Mouse (Mus musculus) hindbrain, embryonic 12.5 days (tissue): Measurements from ENCODE around the gene Plcb1. TPM values are rescaled to one million over a fixed set of nuclear protein-coding genes. Genes with fewer than 3 reads are reported as not detected.
"Not testable (repeated sequence)": the region's sequence is repeated elsewhere in the genome, so short reads cannot be mapped to it uniquely, and the experiment has no call there.

ENCODE experiments used
- ATAC-seq: fragments of 200-750 bp; cut with Nextera tagmentation; 2 replicates; pipeline ENCODE4 v1.8.0; 2017; ENCODE audit warnings: moderate TSS enrichment; ENCODE audit not compliant: low FRiP score
- H3K27ac ChIP-seq: fragments of 300-500 bp; sonication (generic); 2 replicates; pipeline ENCODE4 v1.5.1; 2016; ENCODE audit warnings: mild to moderate bottlenecking
- H3K27me3 ChIP-seq: fragments of 300-500 bp; sonication (generic); 2 replicates; pipeline ENCODE4 v1.6.1; 2016; ENCODE audit warnings: mild to moderate bottlenecking
- H3K36me3 ChIP-seq: fragments of 300-500 bp; sonication (generic); 2 replicates; pipeline ENCODE4 v1.6.1; 2016; ENCODE audit warnings: mild to moderate bottlenecking
- H3K4me1 ChIP-seq: fragments of 300-500 bp; sonication (generic); 2 replicates; pipeline ENCODE4 v1.6.1; 2016
- H3K4me2 ChIP-seq: fragments of 300-500 bp; sonication (generic); replicated peaks from 2 replicates; pipeline ENCODE4 v1.6.1; 2016; ENCODE audit warnings: mild to moderate bottlenecking
- H3K4me3 ChIP-seq: fragments of 300-500 bp; sonication (generic); 2 replicates; pipeline ENCODE4 v1.5.1; 2016; ENCODE audit warnings: mild to moderate bottlenecking
- H3K9ac ChIP-seq: fragments of 300-500 bp; sonication (generic); 2 replicates; pipeline ENCODE4 v1.6.1; 2016; ENCODE audit warnings: mild to moderate bottlenecking, moderate library complexity
- H3K9me3 ChIP-seq: fragments of 300-500 bp; sonication (generic); replicated peaks from 2 replicates; pipeline ENCODE4 v1.6.1; 2016; ENCODE audit warnings: mild to moderate bottlenecking
- WGBS: fragments of 180-500 bp; shearing (Covaris S2); methylation state at CpG from one replicate; pipeline ENCODE4 v1.1.7; 2016; 5-methylcytosine and 5-hydroxymethylcytosine counted together
- polyA plus RNA-seq: library from polyadenylated mRNA; unstranded; fragments of >200 nt; fragmentation: Nextera tagmentation; extraction: Ambion mirVana; gene quantifications from 2 replicates; pipeline ENCODE4 v1.2.1, GENCODE M21; 2016

The Plcb1 gene
- polyA plus RNA-seq, 1 experiment from 2014 or later = 20.6 TPM

GRCm38 (mm10) chr2:135329782-135330545 lies 544.1 kb downstream of the Plcb1 start:
- Histone ChIP-seq H3K4me3 (no peak overlapping the region), H3K36me3 (no peaks in the 10 kb centered on the region), H3K27ac (no peak overlapping the region), H3K4me2 (peak overlapping the region; percentile 48), H3K9ac (no peak overlapping the region), H3K27me3 (peaks cover 5% of the 10 kb centered on the region; the same call in 1 of the 2 replicates), H3K9me3 (no peaks in the 10 kb centered on the region), H3K4me1 (no peaks in the 10 kb centered on the region)
- 11% methylated on average over 14 of the region's 14 CpGs for WGBS
- ATAC-seq = peak; percentile 75

- H3K4me2 ChIP-seq = no peak overlapping the region
- H3K4me1 ChIP-seq = no peaks in the 10 kb centered on the region
- H3K9me3 ChIP-seq = no peaks in the 10 kb centered on the region
- H3K27me3 ChIP-seq = peaks cover 5% of the 10 kb centered on the region; the same call in 1 of the 2 replicates
- no peaks in the 10 kb centered on the region for H3K36me3 ChIP-seq
- ATAC-seq = no peak
- H3K27ac ChIP-seq = no peak overlapping the region
- 95% methylated on average over 1 of the region's 1 CpGs for WGBS
- H3K4me3 ChIP-seq = no peak overlapping the region
- no peak overlapping the region for H3K9ac ChIP-seq
Observed at GRCm38 (mm10) chr2:135331868-135332267, 546.0 kb downstream of the Plcb1 start.

GRCm38 (mm10) chr2:135356311-135356710 lies 570.4 kb downstream of the Plcb1 start:
- 26% methylated on average over 1 of the region's 1 CpGs for WGBS
- Histone ChIP-seq H3K4me3 (no peak overlapping the region), H3K27ac (no peak overlapping the region), H3K9me3 (no peaks in the 10 kb centered on the region), H3K27me3 (no peaks in the 10 kb centered on the region), H3K36me3 (no peaks in the 10 kb centered on the region), H3K9ac (no peak overlapping the region), H3K4me1 (no peaks in the 10 kb centered on the region), H3K4me2 (no peak overlapping the region)
- no peak for ATAC-seq

- H3K4me3 ChIP-seq = no peak overlapping the region
- ATAC-seq = no peak
- no peaks in the 10 kb centered on the region for H3K36me3 ChIP-seq
- no peaks in the 10 kb centered on the region for H3K4me1 ChIP-seq
- no peak overlapping the region for H3K9ac ChIP-seq
- H3K4me2 ChIP-seq = no peak overlapping the region
- H3K27me3 ChIP-seq = no peaks in the 10 kb centered on the region
- WGBS = 28% methylated on average over 1 of the region's 1 CpGs
- no peak overlapping the region for H3K27ac ChIP-seq
- H3K9me3 ChIP-seq = no peaks in the 10 kb centered on the region
Observed at GRCm38 (mm10) chr2:135361798-135362197, 575.9 kb downstream of the Plcb1 start.

- Histone ChIP-seq H3K36me3 (no peaks in the 10 kb centered on the region), H3K9me3 (no peaks in the 10 kb centered on the region), H3K27me3 (no peaks in the 10 kb centered on the region), H3K4me3 (no peak overlapping the region), H3K4me2 (no peak overlapping the region), H3K9ac (no peak overlapping the region), H3K27ac (no peak overlapping the region), H3K4me1 (no peaks in the 10 kb centered on the region)
- 87% methylated on average over 5 of the region's 5 CpGs for WGBS
- ATAC-seq = no peak
Observed at GRCm38 (mm10) chr2:135362948-135363347, 577.1 kb downstream of the Plcb1 start.

- Histone ChIP-seq H3K4me3 (no peak overlapping the region), H3K9me3 (no peaks in the 10 kb centered on the region), H3K27ac (no peak overlapping the region), H3K4me1 (no peaks in the 10 kb centered on the region), H3K4me2 (no peak overlapping the region), H3K9ac (no peak overlapping the region), H3K27me3 (no peaks in the 10 kb centered on the region), H3K36me3 (no peaks in the 10 kb centered on the region)
- WGBS = 69% methylated on average over 10 of the region's 10 CpGs
- ATAC-seq = no peak
Observed at GRCm38 (mm10) chr2:135370259-135370835, 584.5 kb downstream of the Plcb1 start.

DNA sequence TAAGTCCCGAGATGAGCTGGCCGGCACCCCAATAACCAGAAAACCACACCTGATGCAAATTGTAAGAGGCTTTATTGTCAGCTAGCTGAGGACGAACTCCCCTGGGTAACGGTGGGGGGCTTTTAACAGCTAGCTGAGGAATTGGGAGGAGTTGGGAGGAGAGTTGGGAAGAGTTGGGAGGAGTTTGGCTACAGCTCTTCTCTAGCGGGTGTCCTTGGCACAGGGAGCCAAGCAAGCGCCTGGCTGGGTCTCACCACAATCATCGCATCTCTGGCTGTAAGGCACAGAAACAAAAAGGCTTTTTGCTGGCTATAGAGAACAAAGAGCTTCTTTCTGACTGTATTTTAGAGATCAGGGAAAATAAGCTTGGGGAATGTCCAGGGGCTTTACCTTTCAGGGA lies 594.9 kb downstream of the Plcb1 start:
- not testable (repeated sequence) for H3K4me3 ChIP-seq

DNA sequence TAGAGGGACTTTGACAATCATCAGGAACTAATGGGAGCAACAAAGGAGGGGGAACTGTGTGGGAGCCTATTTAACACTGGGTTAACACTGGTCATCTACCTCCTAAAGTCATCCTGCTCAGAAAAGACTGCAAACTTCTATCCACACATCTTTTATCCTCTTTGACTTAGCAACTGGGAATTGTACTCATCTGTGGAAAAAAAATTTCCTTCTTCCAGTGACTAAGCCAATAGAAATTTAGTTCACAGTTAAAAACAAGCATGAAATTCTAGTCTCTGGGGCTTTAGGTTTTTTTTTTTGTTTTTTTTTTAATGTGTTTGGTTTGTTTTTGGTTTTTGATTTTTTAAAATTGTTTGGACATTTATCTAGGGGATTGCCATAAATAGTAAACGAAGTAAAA lies 595.5 kb downstream of the Plcb1 start:
- no peak for ATAC-seq
- no peaks in the 10 kb centered on the region for H3K27me3 ChIP-seq
- no peak overlapping the region for H3K9ac ChIP-seq
- 85% methylated on average over 1 of the region's 1 CpGs for WGBS
- H3K36me3 ChIP-seq = no peaks in the 10 kb centered on the region
- H3K4me2 ChIP-seq = no peak overlapping the region
- H3K27ac ChIP-seq = no peak overlapping the region
- no peaks in the 10 kb centered on the region for H3K9me3 ChIP-seq
- H3K4me1 ChIP-seq = peaks cover 2% of the 10 kb centered on the region; the same call in 1 of the 2 replicates
- no peak overlapping the region for H3K4me3 ChIP-seq

More for the DNA sequence above, 594.9 kb downstream of the Plcb1 start:
- H3K36me3 ChIP-seq, H3K27me3 ChIP-seq, H3K9me3 ChIP-seq, H3K4me2 ChIP-seq, H3K4me1 ChIP-seq, ATAC-seq, H3K27ac ChIP-seq, H3K9ac ChIP-seq: not testable (repeated sequence)
- WGBS = 32% methylated on average over 7 of the region's 7 CpGs

DNA sequence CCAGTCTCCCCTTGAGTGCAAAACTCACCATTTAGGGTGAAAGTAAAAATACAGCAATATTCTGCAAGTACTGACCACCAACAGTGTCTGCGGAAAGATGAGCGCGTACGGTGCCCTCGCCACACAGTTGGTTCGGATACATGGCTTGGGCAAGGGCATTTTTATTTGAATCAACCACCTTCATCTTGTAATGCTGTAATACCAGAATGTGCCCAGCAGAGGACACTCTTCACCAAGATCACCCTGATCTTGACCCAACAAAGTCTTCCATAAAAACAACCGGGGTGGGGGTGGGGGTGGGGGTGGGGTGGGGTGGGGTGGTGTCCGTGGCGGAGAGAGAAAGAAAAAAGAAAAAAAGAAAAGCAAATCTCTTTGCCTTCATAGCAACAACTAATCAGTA lies 602.1 kb downstream of the Plcb1 start:
- WGBS = 62% methylated on average over 9 of the region's 9 CpGs
- no peaks in the 10 kb centered on the region for H3K27me3 ChIP-seq
- H3K4me3 ChIP-seq = no peak overlapping the region

DNA sequence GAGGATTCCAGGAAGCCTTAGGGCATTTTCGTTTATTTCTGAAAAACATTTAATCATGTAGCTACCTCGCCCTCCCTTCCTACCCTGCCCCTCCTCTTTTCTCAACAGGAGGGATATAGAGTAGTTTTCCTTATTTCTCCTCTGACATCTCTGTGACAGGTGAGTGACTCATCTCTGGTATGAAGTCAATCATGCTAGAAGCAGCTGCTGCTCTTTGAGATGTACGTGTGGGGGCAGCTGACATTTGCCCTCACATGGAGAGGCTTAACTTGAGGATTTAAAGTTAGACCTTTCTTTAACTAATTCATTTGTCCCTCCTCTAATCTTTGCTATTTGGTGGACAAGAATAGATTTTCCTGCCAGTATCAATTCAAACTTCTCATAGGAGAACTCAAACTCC lies 608.8 kb downstream of the Plcb1 start:
- 79% methylated on average over 3 of the region's 3 CpGs for WGBS

More for the DNA sequence above, 602.1 kb downstream of the Plcb1 start:
- Histone ChIP-seq H3K4me2 (no peak overlapping the region), H3K9me3 (no peaks in the 10 kb centered on the region), H3K9ac (no peak overlapping the region), H3K27ac (no peak overlapping the region), H3K36me3 (no peaks in the 10 kb centered on the region), H3K4me1 (no peaks in the 10 kb centered on the region)
- ATAC-seq = no peak

DNA sequence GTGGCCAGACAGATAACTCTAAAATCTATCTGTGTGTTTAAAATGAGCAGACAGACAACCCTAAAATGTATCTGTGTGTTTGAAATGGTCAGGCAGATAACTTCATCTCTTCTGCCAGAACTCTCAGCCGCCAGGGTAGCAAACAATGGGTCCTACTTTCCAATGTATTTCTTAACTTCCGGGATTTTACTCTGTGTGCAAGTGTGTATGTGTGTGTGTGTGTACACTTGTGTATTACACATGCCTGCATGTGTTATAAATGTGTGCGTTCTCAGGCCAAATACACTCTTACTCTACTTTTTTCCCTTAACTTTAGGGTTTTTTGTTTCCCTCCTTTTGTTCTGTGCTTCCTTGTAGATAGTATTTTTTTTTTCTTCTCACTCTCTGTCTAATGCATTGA lies 610.5 kb downstream of the Plcb1 start:
- H3K4me3 ChIP-seq = no peak overlapping the region
- no peak overlapping the region for H3K9ac ChIP-seq
- no peaks in the 10 kb centered on the region for H3K9me3 ChIP-seq
- no peaks in the 10 kb centered on the region for H3K36me3 ChIP-seq
- H3K4me1 ChIP-seq = no peaks in the 10 kb centered on the region
- H3K27me3 ChIP-seq = no peaks in the 10 kb centered on the region
- 95% methylated on average over 3 of the region's 3 CpGs for WGBS
- no peak overlapping the region for H3K4me2 ChIP-seq
- ATAC-seq = no peak
- H3K27ac ChIP-seq = no peak overlapping the region

More for the DNA sequence above, 608.8 kb downstream of the Plcb1 start:
- ATAC-seq = no peak
- H3K27me3 ChIP-seq = no peaks in the 10 kb centered on the region
- H3K36me3 ChIP-seq = no peaks in the 10 kb centered on the region
- no peak overlapping the region for H3K9ac ChIP-seq
- no peak overlapping the region for H3K4me3 ChIP-seq
- no peak overlapping the region for H3K4me2 ChIP-seq
- no peaks in the 10 kb centered on the region for H3K4me1 ChIP-seq
- H3K27ac ChIP-seq = no peak overlapping the region
- no peaks in the 10 kb centered on the region for H3K9me3 ChIP-seq

DNA sequence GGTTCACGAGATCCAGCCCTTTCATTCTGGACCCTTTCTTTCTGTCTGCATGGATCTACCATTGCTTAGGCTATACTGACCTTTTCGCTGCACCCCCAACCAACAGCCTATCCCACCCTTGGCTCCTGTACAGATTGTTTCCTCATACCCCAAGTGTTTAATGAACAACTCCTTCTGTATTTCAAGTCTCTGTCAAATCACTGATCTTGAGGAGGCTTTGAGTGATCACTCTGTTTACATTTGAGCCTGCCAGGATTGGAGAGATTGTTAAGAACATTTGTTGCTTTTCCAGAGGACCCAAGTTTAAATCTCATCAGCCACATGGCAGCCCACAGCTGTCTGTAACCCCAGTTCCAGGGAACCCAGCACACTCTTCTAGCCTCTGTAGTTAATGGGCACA lies 612.1 kb downstream of the Plcb1 start:
- H3K4me1 ChIP-seq = peaks cover 1% of the 10 kb centered on the region; the same call in 1 of the 2 replicates
- no peak for ATAC-seq
- no peak overlapping the region for H3K9ac ChIP-seq
- WGBS = 89% methylated on average over 2 of the region's 2 CpGs
- no peaks in the 10 kb centered on the region for H3K27me3 ChIP-seq
- H3K4me2 ChIP-seq = no peak overlapping the region
- H3K36me3 ChIP-seq = no peaks in the 10 kb centered on the region
- H3K27ac ChIP-seq = no peak overlapping the region
- H3K9me3 ChIP-seq = no peaks in the 10 kb centered on the region
- no peak overlapping the region for H3K4me3 ChIP-seq

DNA sequence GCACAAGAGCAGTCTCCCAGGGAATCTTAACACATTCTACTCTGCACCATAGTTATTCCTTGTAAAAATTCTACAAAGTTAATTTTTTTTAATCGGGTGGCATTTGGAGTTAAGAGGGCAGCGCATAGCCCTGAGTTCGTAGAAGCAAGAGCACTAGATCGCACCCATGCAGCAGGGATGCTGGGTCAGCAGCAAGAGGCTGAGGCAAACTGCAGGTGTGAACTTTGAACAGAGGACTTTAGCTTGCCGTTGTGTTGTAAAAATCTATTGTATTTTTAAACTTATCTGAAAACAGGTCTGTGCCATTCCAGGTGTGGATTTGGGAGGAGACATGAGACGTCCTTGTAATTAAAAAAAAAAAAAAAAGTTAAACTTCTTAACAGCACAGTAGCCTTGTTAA lies 613.9 kb downstream of the Plcb1 start:
- Histone ChIP-seq H3K36me3 (no peaks in the 10 kb centered on the region), H3K4me2 (no peak overlapping the region), H3K27ac (no peak overlapping the region), H3K4me1 (peaks cover 3% of the 10 kb centered on the region; the same call in 1 of the 2 replicates), H3K9me3 (no peaks in the 10 kb centered on the region), H3K27me3 (no peaks in the 10 kb centered on the region), H3K9ac (no peak overlapping the region), H3K4me3 (no peak overlapping the region)
- 90% methylated on average over 6 of the region's 6 CpGs for WGBS
- ATAC-seq = no peak
